Mouse (Mus musculus): ENCODE measurements around the gene Gclc.
A peak's percentile ranks its signal among the peaks of the same experiment; 100 is the strongest.

Gclc gene

GRCm38 (mm10) chr9:77753853-77754727 lies at the start of gene Gclc:
Gclc (plus strand) TSS chr9:77754535.
- DNase-seq (ENCODE audit: low read depth, low spot score) = peak; percentile 79

- no peak for DNase-seq (ENCODE audit: low read depth, low spot score)
Observed at GRCm38 (mm10) chr9:77706515-77706914, 47.8 kb upstream of the Gclc start.

- DNase-seq (ENCODE audit: low read depth, low spot score) = no peak
Observed at GRCm38 (mm10) chr9:77707433-77708139, 46.7 kb upstream of the Gclc start.

- no peak for DNase-seq (ENCODE audit: low read depth, low spot score)
Observed at GRCm38 (mm10) chr9:77708950-77709349, 45.4 kb upstream of the Gclc start.

GRCm38 (mm10) chr9:77711021-77711569 lies 43.2 kb upstream of the Gclc start:
- no peak for DNase-seq (ENCODE audit: low read depth, low spot score)

- DNase-seq (ENCODE audit: low read depth, low spot score) = no peak
Observed at GRCm38 (mm10) chr9:77712816-77713215, 41.5 kb upstream of the Gclc start.

- DNase-seq (ENCODE audit: low read depth, low spot score) = no peak
Observed at GRCm38 (mm10) chr9:77713301-77713700, 41.0 kb upstream of the Gclc start.

- DNase-seq (ENCODE audit: low read depth, low spot score) = no peak
Observed at GRCm38 (mm10) chr9:77715262-77715661, 39.1 kb upstream of the Gclc start.

- DNase-seq (ENCODE audit: low read depth, low spot score) = no peak
Observed at GRCm38 (mm10) chr9:77716009-77716408, 38.3 kb upstream of the Gclc start.

- no peak for DNase-seq (ENCODE audit: low read depth, low spot score)
Observed at GRCm38 (mm10) chr9:77717831-77718435, 36.4 kb upstream of the Gclc start.

- no peak for DNase-seq (ENCODE audit: low read depth, low spot score)
Observed at GRCm38 (mm10) chr9:77718816-77719411, 35.4 kb upstream of the Gclc start.

- no peak for DNase-seq (ENCODE audit: low read depth, low spot score)
Observed at GRCm38 (mm10) chr9:77719675-77720074, 34.7 kb upstream of the Gclc start.

GRCm38 (mm10) chr9:77722381-77722780 lies 32.0 kb upstream of the Gclc start:
- DNase-seq (ENCODE audit: low read depth, low spot score) = no peak

GRCm38 (mm10) chr9:77724216-77724615 lies 30.1 kb upstream of the Gclc start:
- DNase-seq (ENCODE audit: low read depth, low spot score) = no peak

- DNase-seq (ENCODE audit: low read depth, low spot score) = no peak
Observed at GRCm38 (mm10) chr9:77725448-77725847, 28.9 kb upstream of the Gclc start.

- no peak for DNase-seq (ENCODE audit: low read depth, low spot score)
Observed at GRCm38 (mm10) chr9:77726018-77726684, 28.2 kb upstream of the Gclc start.

- DNase-seq (ENCODE audit: low read depth, low spot score) = no peak
Observed at GRCm38 (mm10) chr9:77727012-77727411, 27.3 kb upstream of the Gclc start.

- DNase-seq (ENCODE audit: low read depth, low spot score) = no peak
Observed at GRCm38 (mm10) chr9:77732067-77732466, 22.3 kb upstream of the Gclc start.

GRCm38 (mm10) chr9:77737298-77738041 lies 16.9 kb upstream of the Gclc start:
- no peak for DNase-seq (ENCODE audit: low read depth, low spot score)

GRCm38 (mm10) chr9:77741452-77741851 lies 12.9 kb upstream of the Gclc start:
- DNase-seq (ENCODE audit: low read depth, low spot score) = no peak

Measured in brain, embryonic 18.5 days (tissue).